Mouse (Mus musculus): ENCODE data around the gene Ccr10.
"Not testable (repeated sequence)": the region's sequence is repeated elsewhere in the genome, so short reads cannot be mapped to it uniquely, and the experiment has no call there.

DNA sequence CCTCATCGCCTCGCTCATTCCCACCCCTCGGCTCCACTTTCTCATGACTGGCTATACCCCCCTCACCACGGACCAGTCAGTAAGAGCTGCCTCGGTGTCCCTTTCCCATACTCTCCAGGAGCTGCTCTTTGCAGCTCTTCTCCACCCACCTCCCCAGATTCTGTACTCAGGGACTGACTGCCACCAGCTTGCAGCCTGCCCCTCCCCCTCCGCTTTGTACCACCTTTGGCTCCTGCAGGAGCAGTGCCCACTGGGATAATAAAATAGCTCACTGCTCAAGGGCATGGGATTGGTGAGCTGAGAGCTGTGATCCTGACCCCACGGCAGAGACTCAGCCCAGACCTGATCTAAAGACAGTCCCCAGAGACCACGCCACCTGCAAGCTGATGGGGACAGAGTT is 50.7 kb downstream of the Ccr10 start:
- not testable (repeated sequence) for TF ChIP-seq CTCF (IDR thresholded peaks at IDR 0.05; ENCODE audit: low read depth); EP300 (optimal IDR thresholded peaks at IDR 0.05)
